Mouse (Mus musculus) testis, adult 2 months (tissue): ENCODE results near the gene Ptpru.

Experiments used
- CTCF ChIP-seq: fragments of 200-500 bp; IDR thresholded peaks from 2 replicates; pipeline ENCODE4 v1.5.1; 2012; ENCODE audit warnings: low read depth, mild to moderate bottlenecking, inconsistent platforms, low read length, moderate library complexity; ENCODE audit not compliant: control insufficient read depth, insufficient read depth, insufficient replicate concordance
- POLR2A ChIP-seq: fragments of 200-500 bp; IDR thresholded peaks from 2 replicates; pipeline ENCODE4 v1.6.1; 2012; ENCODE audit warnings: low read depth, mild to moderate bottlenecking, inconsistent platforms, low read length, moderate library complexity; ENCODE audit not compliant: control insufficient read depth

DNA sequence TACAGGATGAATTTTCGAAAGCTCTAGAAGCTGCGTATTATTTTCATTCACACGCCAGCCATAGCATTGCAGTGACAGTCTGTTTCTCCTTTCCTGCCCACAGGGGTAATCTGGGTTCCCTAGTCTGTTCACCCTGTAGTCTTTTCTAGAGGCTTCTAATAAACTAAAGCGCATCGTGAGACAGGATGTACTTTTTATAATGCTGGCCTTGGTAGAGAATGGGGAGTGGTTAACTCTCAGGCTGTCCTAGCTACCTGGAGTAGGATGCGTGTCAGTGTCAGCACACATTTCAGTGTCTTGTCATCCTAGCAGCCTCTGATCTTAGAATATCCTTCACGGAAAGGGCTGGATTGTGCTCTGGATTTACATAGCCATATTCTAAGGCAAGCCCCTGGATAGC, 43.2 kb upstream of the Ptpru start:
- no peak for TF ChIP-seq POLR2A
- no peak for TF ChIP-seq CTCF
